8 mouse cellular contexts compared by ENCODE assay signal in the genomic region with DNA sequence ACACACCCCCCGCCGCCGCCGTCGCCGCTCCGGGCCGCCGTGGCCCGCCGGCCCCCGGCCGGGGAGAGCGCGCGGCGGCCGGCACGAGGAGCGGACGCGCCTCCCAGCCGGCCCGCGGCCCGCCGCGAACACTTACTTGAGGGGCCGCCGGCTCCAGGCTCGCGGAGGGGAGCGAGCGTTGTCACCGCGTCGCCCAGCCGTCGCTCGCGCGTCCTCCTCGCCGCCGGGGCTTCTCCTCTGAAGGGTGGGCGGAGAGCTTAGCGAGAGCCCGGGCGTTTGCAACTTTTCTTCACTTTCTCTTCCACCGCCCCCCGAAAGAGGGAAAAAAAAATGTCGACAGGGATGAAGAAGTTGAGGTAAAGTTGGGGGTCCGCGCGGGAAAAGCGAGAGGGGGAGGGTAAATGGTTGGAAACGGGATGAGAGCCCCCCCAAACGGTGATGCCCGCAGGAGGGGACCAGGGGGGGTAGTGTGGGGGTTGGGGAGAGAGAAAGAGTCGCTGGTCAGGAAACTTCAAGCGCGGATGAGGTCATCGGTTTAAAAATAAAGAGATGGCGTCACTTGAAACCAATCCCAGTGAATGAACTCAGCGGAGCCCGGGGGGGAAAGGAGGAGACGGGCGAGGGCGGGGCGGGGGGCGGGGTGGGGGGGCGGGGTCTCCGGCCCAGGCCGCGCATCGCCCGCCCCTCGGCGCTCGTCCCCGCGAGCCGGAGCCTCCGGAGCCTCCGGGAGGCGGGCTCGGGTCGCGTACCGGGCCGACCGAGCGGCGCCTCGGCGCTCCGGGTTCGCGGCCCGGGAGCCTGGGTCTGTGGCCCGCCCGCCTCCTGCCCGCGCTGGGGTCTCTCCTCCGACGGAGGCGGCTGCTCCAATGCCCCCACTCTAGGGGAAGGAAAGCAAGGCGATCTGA. TPM values are rescaled to one million over a fixed set of nuclear protein-coding genes. Genes with fewer than 3 reads are reported as not detected.
DNase-seq lines count a peak whose midpoint lies in the region; ATAC-seq and TF ChIP-seq lines count a peak whose summit lies in the region.

Dusp16 (minus strand) TSS at position 485 of the 905 bp plus-strand sequence.

- peak; percentile 91 for ATAC-seq in heart, embryonic 11.5 days (replicated peaks; ENCODE audit: insufficient number of reproducible peaks, low FRiP score, low TSS enrichment)
- ATAC-seq in kidney, embryonic 15.5 days (replicated peaks; ENCODE audit: low FRiP score): peak; percentile 92
- peak; percentile 89 for ATAC-seq in limb, embryonic 15.5 days (ENCODE audit: insufficient number of reproducible peaks, low FRiP score, low TSS enrichment, low read depth)
- ATAC-seq in midbrain, postnatal 0 days (ENCODE audit: low FRiP score): peak; percentile 84

- peak within 1 kb of the TSS; percentile 99 for H3K9ac ChIP-seq in heart, embryonic 11.5 days (ENCODE audit: low read depth, low read length)
- peak within 1 kb of the TSS; percentile 93 for H3K9ac ChIP-seq in kidney, embryonic 15.5 days
- peak within 1 kb of the TSS; percentile 95 for H3K9ac ChIP-seq in limb, embryonic 15.5 days
- H3K9ac ChIP-seq in midbrain, postnatal 0 days (replicated peaks; ENCODE audit: low read length, poor library complexity, severe bottlenecking): peak within 1 kb of the TSS; percentile 78

- H3K4me1 ChIP-seq in erythroblast, embryonic 14.5 days (ENCODE audit: control insufficient read depth): peaks cover 36% of the 10 kb centered on the region
- H3K4me1 ChIP-seq in heart, embryonic 11.5 days (ENCODE audit: control insufficient read depth, insufficient read depth, low read length): peaks cover 10% of the 10 kb centered on the region
- H3K4me1 ChIP-seq in kidney, embryonic 15.5 days: peaks cover 18% of the 10 kb centered on the region
- peaks cover 17% of the 10 kb centered on the region for H3K4me1 ChIP-seq in limb, embryonic 15.5 days
- 0 out of 2 replicates have a peak, but pooled peaks cover 6% of the 10 kb centered on the region for H3K4me1 ChIP-seq in midbrain, postnatal 0 days (ENCODE audit: insufficient read depth, low read length)

- under 1% methylated on average over 65 of the region's 108 CpGs for WGBS in heart, embryonic 11.5 days (ENCODE audit: insufficient replicate concordance)
- WGBS in kidney, embryonic 15.5 days: under 1% methylated on average over 85 of the region's 108 CpGs
- WGBS in limb, embryonic 15.5 days: under 1% methylated on average over 94 of the region's 108 CpGs
- under 1% methylated on average over 82 of the region's 108 CpGs for WGBS in midbrain, postnatal 0 days

- H3K27me3 ChIP-seq in erythroblast, embryonic 14.5 days (ENCODE audit: control insufficient read depth): peaks cover 31% of the 10 kb centered on the region
- no peaks in the 10 kb centered on the region for H3K27me3 ChIP-seq in heart, embryonic 11.5 days (ENCODE audit: control insufficient read depth, insufficient read depth, low read length)
- no peaks in the 10 kb centered on the region for H3K27me3 ChIP-seq in kidney, embryonic 15.5 days
- H3K27me3 ChIP-seq in limb, embryonic 15.5 days: no peaks in the 10 kb centered on the region
- H3K27me3 ChIP-seq in midbrain, postnatal 0 days (ENCODE audit: insufficient read depth, low read length): no peaks in the 10 kb centered on the region; the same call in 1 of the 2 replicates

- no peaks in the 10 kb centered on the region; the same call in 1 of the 2 replicates for H3K36me3 ChIP-seq in erythroblast, embryonic 14.5 days (ENCODE audit: control insufficient read depth)
- H3K36me3 ChIP-seq in heart, embryonic 11.5 days (ENCODE audit: control insufficient read depth, insufficient read depth, low read length): no peaks in the 10 kb centered on the region
- H3K36me3 ChIP-seq in kidney, embryonic 15.5 days: no peaks in the 10 kb centered on the region
- H3K36me3 ChIP-seq in limb, embryonic 15.5 days: no peaks in the 10 kb centered on the region
- no peaks in the 10 kb centered on the region for H3K36me3 ChIP-seq in midbrain, postnatal 0 days (ENCODE audit: insufficient read depth, low read length)

- peak within 1 kb of the TSS; percentile 76 for H3K4me2 ChIP-seq in heart, embryonic 11.5 days
- peak within 1 kb of the TSS; percentile 68 for H3K4me2 ChIP-seq in kidney, embryonic 15.5 days
- H3K4me2 ChIP-seq in limb, embryonic 15.5 days: peak within 1 kb of the TSS; percentile 56
- H3K4me2 ChIP-seq in midbrain, postnatal 0 days (ENCODE audit: low read depth, low read length, poor library complexity, severe bottlenecking): peak within 1 kb of the TSS; percentile 90

- H3K9me3 ChIP-seq in erythroblast, embryonic 14.5 days (ENCODE audit: control insufficient read depth, low read length): no peaks in the 10 kb centered on the region
- H3K9me3 ChIP-seq in heart, embryonic 11.5 days (replicated peaks; ENCODE audit: control insufficient read depth, low read length): no peaks in the 10 kb centered on the region
- no peaks in the 10 kb centered on the region for H3K9me3 ChIP-seq in kidney, embryonic 15.5 days (replicated peaks)
- no peaks in the 10 kb centered on the region for H3K9me3 ChIP-seq in limb, embryonic 15.5 days
- H3K9me3 ChIP-seq in midbrain, postnatal 0 days (ENCODE audit: low read length): no peaks in the 10 kb centered on the region

- peak within 1 kb of the TSS; percentile 99 for H3K27ac ChIP-seq in heart, embryonic 11.5 days (ENCODE audit: low read depth, low read length)
- peak within 1 kb of the TSS; percentile 96 for H3K27ac ChIP-seq in kidney, embryonic 15.5 days
- H3K27ac ChIP-seq in limb, embryonic 15.5 days: peak within 1 kb of the TSS; percentile 99
- H3K27ac ChIP-seq in midbrain, postnatal 0 days (ENCODE audit: low read depth, low read length): peak within 1 kb of the TSS; percentile 65

- H3K4me3 ChIP-seq in erythroblast, embryonic 14.5 days (replicated peaks): peak within 1 kb of the TSS; percentile 83
- H3K4me3 ChIP-seq in heart, embryonic 11.5 days (ENCODE audit: low read depth, low read length): peak within 1 kb of the TSS; percentile 82
- H3K4me3 ChIP-seq in kidney, embryonic 15.5 days (replicated peaks): peak within 1 kb of the TSS; percentile 80
- peak within 1 kb of the TSS; percentile 73 for H3K4me3 ChIP-seq in limb, embryonic 15.5 days
- peak within 1 kb of the TSS; percentile 72 for H3K4me3 ChIP-seq in midbrain, postnatal 0 days (ENCODE audit: low read depth, low read length)

- DNase-seq in CD4-positive, CD25-positive, alpha-beta regulatory T cell, adult 2 months (ENCODE audit: low read depth, low spot score): peak; percentile 91
- peak; percentile 73 for DNase-seq in brain, embryonic 18.5 days (ENCODE audit: low read depth, low spot score)
- peak; percentile 93 for DNase-seq in midbrain, postnatal 0 days (ENCODE audit: low spot score)
- DNase-seq in spleen, postnatal 36 days (ENCODE audit: low spot score in 2 of 2): peak; percentile 82 to 89

- TF ChIP-seq CTCF in midbrain, postnatal 0 days (IDR thresholded peaks at IDR 0.05): no peak

RNA-seq across cellular contexts. Expression of gene Dusp16, which starts in this region (rescaled TPM):
- polyA plus RNA-seq in erythroblast, embryonic 14.5 days (2012): 0.22 and 0.52 TPM in 2 replicates
- 19.7 and 20.6 TPM in 2 replicates for polyA plus RNA-seq in heart, embryonic 11.5 days (2014; fragmentation: Nextera tagmentation; extraction: Ambion mirVana)
- 11.0 and 11.8 TPM in 2 replicates for polyA plus RNA-seq in kidney, embryonic 15.5 days (2015; fragmentation: Nextera tagmentation; extraction: Ambion mirVana)
- polyA plus RNA-seq in limb, embryonic 15.5 days (2015; fragmentation: Nextera tagmentation; extraction: Ambion mirVana): 21.5 and 22.6 TPM in 2 replicates
- 3.9 and 6.6 TPM in 2 replicates for total RNA-seq in midbrain, postnatal 0 days (2014; rRNA removed)
- 2.8 and 3.2 TPM in 2 replicates for polyA plus RNA-seq in midbrain, postnatal 0 days (2015; fragmentation: Nextera tagmentation; extraction: Ambion mirVana)

Comparison
In these comparisons a context has a peak if more than half of its experiments do, and no peak if none do; other contexts are left out.
1. Peak in every context shown above with its lines: DNase-seq, ATAC-seq, H3K4me3 ChIP-seq and H3K27ac ChIP-seq.